Mouse (Mus musculus) adrenal gland, adult 2 months (tissue): ENCODE results near the gene Pnrc2. TPM values are rescaled to one million over a fixed set of nuclear protein-coding genes. Genes with fewer than 3 reads are reported as not detected.

ENCODE experiments used
- DNase-seq: peaks from one replicate; pipeline ENCODE4 v3.0.0; 2021
- polyA plus RNA-seq: library from polyadenylated mRNA; depleted of rRNA; stranded (reverse); fragments of >200 nt; gene quantifications from 2 replicates; pipeline ENCODE4 v1.2.3, GENCODE M21; 2012; rRNA removed
- total RNA-seq, 2 experiments: library from RNA; stranded (reverse); gene quantifications; 2 replicates each; pipeline ENCODE4 v1.2.3; 2021

Pnrc2 gene
- total and polyA plus RNA-seq, 3 experiments: 5.5 to 128 (median 99.4) TPM

DNA sequence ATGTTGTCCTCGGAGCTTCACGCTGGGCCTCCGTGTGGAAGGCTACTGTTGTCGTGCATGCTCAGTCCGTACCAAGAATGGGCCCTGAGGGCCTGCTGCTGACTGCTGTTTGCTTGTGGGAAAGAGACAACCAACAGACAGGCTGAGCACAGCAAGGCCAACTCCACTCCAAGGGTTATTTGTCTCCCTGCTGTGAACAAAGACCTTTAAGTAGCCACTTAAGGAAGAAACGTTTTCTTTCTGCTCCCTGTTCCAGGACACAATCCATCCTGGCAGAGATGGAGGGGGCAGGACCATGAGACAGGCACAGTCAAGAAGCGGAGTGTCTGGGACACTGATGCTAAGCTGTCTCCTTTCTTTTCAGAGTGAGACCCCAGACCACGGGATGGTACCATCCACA is 49.4 kb downstream of the Pnrc2 start:
- no peak for DNase-seq

DNA sequence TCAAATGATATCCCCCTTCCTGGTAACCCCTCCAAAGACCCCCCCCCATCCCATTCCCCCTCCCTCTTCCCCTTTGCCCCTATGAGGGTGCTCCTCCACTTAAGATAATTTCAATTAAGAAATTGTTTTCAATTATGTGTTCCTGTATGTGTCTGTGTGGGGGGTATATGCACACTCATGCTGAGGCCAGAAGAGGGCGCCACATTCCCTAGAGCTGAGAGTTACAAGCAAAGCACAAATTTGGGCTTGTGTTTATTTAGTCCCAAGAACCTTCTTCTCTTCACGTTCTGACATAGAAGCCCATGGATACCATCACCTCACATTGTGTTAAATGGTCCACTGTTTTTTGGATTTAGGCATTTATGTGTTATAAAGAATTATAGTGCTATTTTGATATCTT is 50.4 kb downstream of the Pnrc2 start:
- DNase-seq: no peak

DNA sequence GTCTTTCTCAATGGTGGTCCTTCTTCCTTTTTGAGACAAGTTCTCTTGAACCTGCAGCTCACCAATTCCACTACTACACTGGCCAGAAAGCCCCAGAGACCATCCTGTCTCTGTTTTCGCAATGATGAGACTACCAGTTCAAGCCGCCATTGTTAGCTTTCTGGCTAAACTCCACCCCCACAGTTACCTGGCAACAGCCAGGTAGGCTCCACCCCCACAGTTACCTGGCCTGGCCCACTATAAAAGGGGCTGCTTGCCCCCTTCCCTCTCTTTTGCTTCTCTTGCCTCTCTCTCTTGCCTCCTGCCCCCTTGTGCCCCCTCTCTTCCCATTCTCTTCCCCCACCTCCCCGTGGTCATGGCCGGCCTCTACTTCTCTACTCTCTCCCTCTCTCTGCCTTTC is 51.9 kb downstream of the Pnrc2 start:
- DNase-seq: no peak

Other genes starting within 250 kb of the Pnrc2 start
- under 1 TPM in 1 of 2 experiments, not detected in 1; 0.45 TPM for gene Ifnlr1, start 187.6 kb downstream of the Pnrc2 start, total RNA-seq
- gene Ifnlr1, start 187.6 kb downstream of the Pnrc2 start, polyA plus RNA-seq: 0.04 and 0.08 TPM in 2 replicates
- gene Il22ra1, start 145.7 kb downstream of the Pnrc2 start, total RNA-seq: under 1 TPM; 0.43 to 0.59 TPM
- 1.2 and 1.4 TPM in 2 replicates for gene Il22ra1, start 145.7 kb downstream of the Pnrc2 start, polyA plus RNA-seq
- gene Myom3, start 114.1 kb downstream of the Pnrc2 start, total RNA-seq: under 1 TPM; 0.40 to 0.55 TPM
- gene Myom3, start 114.1 kb downstream of the Pnrc2 start, polyA plus RNA-seq: 0.08 and 0.10 TPM in 2 replicates
- 100 to 1,000 TPM in 1 of 2 experiments, 10 to 100 TPM in 1; 84.2 to 139 TPM for gene Srsf10, start 18.1 kb downstream of the Pnrc2 start, total RNA-seq
- gene Srsf10, start 18.1 kb downstream of the Pnrc2 start, polyA plus RNA-seq: 111 and 117 TPM in 2 replicates
- 1 to 10 TPM in 1 of 2 experiments, under 1 TPM in 1; 0.92 to 2.5 TPM for gene Cnr2, start 21.5 kb upstream of the Pnrc2 start, total RNA-seq
- gene Cnr2, start 21.5 kb upstream of the Pnrc2 start, polyA plus RNA-seq: 1.8 and 2.1 TPM in 2 replicates
- 10 to 100 TPM; 82.7 to 86.3 TPM for gene Fuca1, start 46.9 kb upstream of the Pnrc2 start, total RNA-seq
- gene Fuca1, start 46.9 kb upstream of the Pnrc2 start, polyA plus RNA-seq: 31.8 and 35.2 TPM in 2 replicates
- 10 to 100 TPM; 42.7 to 71.0 TPM for gene Hmgcl, start 72.6 kb upstream of the Pnrc2 start, total RNA-seq
- gene Hmgcl, start 72.6 kb upstream of the Pnrc2 start, polyA plus RNA-seq: 33.9 and 35.3 TPM in 2 replicates
- gene Gale, start 89.9 kb upstream of the Pnrc2 start, total RNA-seq: 10 to 100 TPM; 15.5 to 24.8 TPM
- 22.9 and 33.3 TPM in 2 replicates for gene Gale, start 89.9 kb upstream of the Pnrc2 start, polyA plus RNA-seq
- gene Lypla2, start 98.8 kb upstream of the Pnrc2 start, total RNA-seq: 10 to 100 TPM; 59.8 to 78.2 TPM
- gene Lypla2, start 98.8 kb upstream of the Pnrc2 start, polyA plus RNA-seq: 155 and 169 TPM in 2 replicates
- gene Pithd1, start 113.4 kb upstream of the Pnrc2 start, total RNA-seq: 10 to 100 TPM; 23.1 to 35.5 TPM
- gene Pithd1, start 113.4 kb upstream of the Pnrc2 start, polyA plus RNA-seq: 59.2 and 59.4 TPM in 2 replicates
- 10 to 100 TPM; 40.8 to 46.8 TPM for gene Eloa, start 147.9 kb upstream of the Pnrc2 start, total RNA-seq
- gene Eloa, start 147.9 kb upstream of the Pnrc2 start, polyA plus RNA-seq: 4.2 and 4.4 TPM in 2 replicates
- 100 to 1,000 TPM; 582 to 615 TPM for gene Rpl11, start 179.6 kb upstream of the Pnrc2 start, total RNA-seq
- gene Rpl11, start 179.6 kb upstream of the Pnrc2 start, polyA plus RNA-seq: 162 and 164 TPM in 2 replicates